Mouse (Mus musculus) forebrain, embryonic 13.5 days (tissue): ENCODE measurements around the gene Gm11492. TPM values are rescaled to one million over a fixed set of nuclear protein-coding genes. Genes with fewer than 3 reads are reported as not detected.

Experiments
- ATAC-seq: fragments of 200-750 bp; cut with Nextera tagmentation; 2 replicates; pipeline ENCODE4 v1.8.0; 2017
- H3K27ac ChIP-seq: fragments of 300-500 bp; sonication (generic); 2 replicates; pipeline ENCODE4 v1.5.1; 2015; ENCODE audit warnings: inconsistent platforms, mild to moderate bottlenecking, moderate library complexity
- H3K27me3 ChIP-seq: fragments of 300-500 bp; sonication (generic); 2 replicates; pipeline ENCODE4 v1.6.1; 2015; ENCODE audit warnings: mild to moderate bottlenecking, inconsistent platforms
- H3K36me3 ChIP-seq: fragments of 300-500 bp; sonication (generic); 2 replicates; pipeline ENCODE4 v1.6.1; 2015; ENCODE audit warnings: mild to moderate bottlenecking, inconsistent platforms; ENCODE audit not compliant: poor library complexity, severe bottlenecking
- H3K4me1 ChIP-seq: fragments of 300-500 bp; sonication (generic); 2 replicates; pipeline ENCODE4 v1.6.1; 2015; ENCODE audit warnings: inconsistent platforms
- H3K4me2 ChIP-seq: fragments of 300-500 bp; sonication (generic); 2 replicates; pipeline ENCODE4 v1.6.1; 2015; ENCODE audit warnings: inconsistent platforms, mild to moderate bottlenecking, moderate library complexity
- H3K4me3 ChIP-seq: fragments of 300-500 bp; sonication (generic); 2 replicates; pipeline ENCODE4 v1.5.1; 2015; ENCODE audit warnings: mild to moderate bottlenecking, inconsistent platforms
- H3K9ac ChIP-seq: fragments of 300-500 bp; sonication (generic); 2 replicates; pipeline ENCODE4 v1.6.1; 2015; ENCODE audit warnings: mild to moderate bottlenecking, inconsistent platforms
- H3K9me3 ChIP-seq: fragments of 300-500 bp; sonication (generic); replicated peaks from 2 replicates; pipeline ENCODE4 v1.6.1; 2016; ENCODE audit warnings: inconsistent platforms
- WGBS: fragments of 180-500 bp; shearing (Covaris S2); methylation state at CpG from one replicate; pipeline ENCODE4 v1.1.7; 2015; 5-methylcytosine and 5-hydroxymethylcytosine counted together
- polyA plus RNA-seq: library from polyadenylated mRNA; unstranded; fragments of >200 nt; fragmentation: Nextera tagmentation; extraction: Ambion mirVana; gene quantifications from 2 replicates; pipeline ENCODE4 v1.2.1, GENCODE M21; 2015

The Gm11492 gene
- polyA plus RNA-seq, 1 experiment from 2014 or later = not detected

- Histone ChIP-seq H3K36me3 (no peaks in the 10 kb centered on the region), H3K4me1 (no peaks in the 10 kb centered on the region), H3K9me3 (no peaks in the 10 kb centered on the region), H3K27ac (no peak overlapping the region), H3K4me2 (no peak overlapping the region), H3K4me3 (no peak overlapping the region), H3K27me3 (no peaks in the 10 kb centered on the region), H3K9ac (no peak overlapping the region)
- ATAC-seq = no peak
- 83% methylated on average over 6 of the region's 6 CpGs for WGBS
Measured at GRCm38 (mm10) chr11:87561208-87561607, 5.2 kb upstream of the Gm11492 start.

- H3K27me3 ChIP-seq = no peaks in the 10 kb centered on the region
- no peaks in the 10 kb centered on the region for H3K4me1 ChIP-seq
- H3K36me3 ChIP-seq = no peaks in the 10 kb centered on the region
- no peak for ATAC-seq
- H3K9me3 ChIP-seq = no peaks in the 10 kb centered on the region
- no peak within 1 kb of the TSS for H3K9ac ChIP-seq
- no peak within 1 kb of the TSS for H3K27ac ChIP-seq
- H3K4me2 ChIP-seq = no peak within 1 kb of the TSS
- WGBS = 85% methylated on average over 7 of the region's 7 CpGs
- no peak within 1 kb of the TSS for H3K4me3 ChIP-seq
Measured at GRCm38 (mm10) chr11:87568255-87568953, 2.0 kb downstream of the Gm11492 start, which contains the start of gene Sept4. TSS of gene Sept4 (plus strand) at chr11:87568903.

- Histone ChIP-seq H3K9me3 (no peaks in the 10 kb centered on the region), H3K27me3 (no peaks in the 10 kb centered on the region), H3K36me3 (no peaks in the 10 kb centered on the region), H3K27ac (no peak overlapping the region), H3K4me1 (no peaks in the 10 kb centered on the region), H3K9ac (no peak overlapping the region), H3K4me2 (no peak overlapping the region), H3K4me3 (no peak overlapping the region)
- WGBS = 77% methylated on average over 5 of the region's 5 CpGs
- ATAC-seq = no peak
Measured at GRCm38 (mm10) chr11:87570743-87571142, 4.3 kb downstream of the Gm11492 start.

- ATAC-seq = no peak
- Histone ChIP-seq H3K27me3 (0 out of 2 replicates have a peak, but pooled peaks cover under 1% of the 10 kb centered on the region), H3K4me1 (no peaks in the 10 kb centered on the region), H3K4me3 (no peak overlapping the region), H3K4me2 (no peak overlapping the region), H3K9ac (no peak overlapping the region), H3K27ac (no peak overlapping the region), H3K36me3 (no peaks in the 10 kb centered on the region), H3K9me3 (no peaks in the 10 kb centered on the region)
- 86% methylated on average over 1 of the region's 1 CpGs for WGBS
Measured at GRCm38 (mm10) chr11:87571361-87571950, 5.0 kb downstream of the Gm11492 start.

- H3K27ac ChIP-seq = no peak overlapping the region
- ATAC-seq = no peak
- no peak overlapping the region for H3K4me3 ChIP-seq
- H3K27me3 ChIP-seq = peaks cover 11% of the 10 kb centered on the region; the same call in 1 of the 2 replicates
- H3K4me1 ChIP-seq = peaks cover 13% of the 10 kb centered on the region
- H3K9ac ChIP-seq = no peak overlapping the region
- WGBS = 84% methylated on average over 7 of the region's 7 CpGs
- no peak overlapping the region for H3K4me2 ChIP-seq
- H3K36me3 ChIP-seq = no peaks in the 10 kb centered on the region
- no peaks in the 10 kb centered on the region for H3K9me3 ChIP-seq
Measured at GRCm38 (mm10) chr11:87573751-87574150, 7.3 kb downstream of the Gm11492 start.

- peaks cover 11% of the 10 kb centered on the region; the same call in 1 of the 2 replicates for H3K27me3 ChIP-seq
- H3K4me1 ChIP-seq = peaks cover 15% of the 10 kb centered on the region
- no peak overlapping the region for H3K9ac ChIP-seq
- no peak for ATAC-seq
- no peak overlapping the region for H3K4me3 ChIP-seq
- no peaks in the 10 kb centered on the region for H3K9me3 ChIP-seq
- WGBS = 81% methylated on average over 21 of the region's 21 CpGs
- H3K36me3 ChIP-seq = no peaks in the 10 kb centered on the region
- no peak overlapping the region for H3K27ac ChIP-seq
- H3K4me2 ChIP-seq = no peak overlapping the region
Measured at GRCm38 (mm10) chr11:87574520-87575180, 8.2 kb downstream of the Gm11492 start.

GRCm38 (mm10) chr11:87577601-87578248 is 11.3 kb downstream of the Gm11492 start:
- Histone ChIP-seq H3K4me3 (peak overlapping the region; percentile 51), H3K4me2 (peak overlapping the region; percentile 83), H3K9ac (peak overlapping the region; percentile 70), H3K36me3 (no peaks in the 10 kb centered on the region), H3K9me3 (no peaks in the 10 kb centered on the region), H3K27me3 (peaks cover 11% of the 10 kb centered on the region; the same call in 1 of the 2 replicates), H3K4me1 (peaks cover 15% of the 10 kb centered on the region), H3K27ac (no peak overlapping the region)
- 7% methylated on average over 6 of the region's 6 CpGs for WGBS
- ATAC-seq = no peak

GRCm38 (mm10) chr11:87578249-87578962 is 12.0 kb downstream of the Gm11492 start:
- peak; percentile 66 for ATAC-seq
- H3K27ac ChIP-seq = no peak overlapping the region; the same call in 1 of the 2 replicates
- H3K27me3 ChIP-seq = peaks cover 11% of the 10 kb centered on the region; the same call in 1 of the 2 replicates
- under 1% methylated on average over 40 of the region's 40 CpGs for WGBS
- peak overlapping the region; percentile 70 for H3K9ac ChIP-seq
- H3K4me2 ChIP-seq = peak overlapping the region; percentile 83
- peak overlapping the region; percentile 51 for H3K4me3 ChIP-seq
- H3K36me3 ChIP-seq = no peaks in the 10 kb centered on the region
- H3K4me1 ChIP-seq = peaks cover 15% of the 10 kb centered on the region
- H3K9me3 ChIP-seq = no peaks in the 10 kb centered on the region

- Histone ChIP-seq H3K4me1 (peaks cover 15% of the 10 kb centered on the region), H3K9me3 (no peaks in the 10 kb centered on the region), H3K27me3 (peaks cover 11% of the 10 kb centered on the region; the same call in 1 of the 2 replicates), H3K27ac (no peak overlapping the region; the same call in 1 of the 2 replicates), H3K4me3 (peak overlapping the region; percentile 51), H3K9ac (peak overlapping the region; percentile 70), H3K36me3 (no peaks in the 10 kb centered on the region), H3K4me2 (peak overlapping the region; percentile 83)
- WGBS = 12% methylated on average over 9 of the region's 10 CpGs
- peak; percentile 48 for ATAC-seq
Measured at GRCm38 (mm10) chr11:87578963-87579601, 12.6 kb downstream of the Gm11492 start.

GRCm38 (mm10) chr11:87579713-87580112 is 13.3 kb downstream of the Gm11492 start:
- peaks cover 15% of the 10 kb centered on the region for H3K4me1 ChIP-seq
- no peaks in the 10 kb centered on the region for H3K9me3 ChIP-seq
- H3K36me3 ChIP-seq = no peaks in the 10 kb centered on the region
- no peak overlapping the region for H3K9ac ChIP-seq
- no peak for ATAC-seq
- WGBS = 38% methylated on average over 1 of the region's 1 CpGs
- no peak overlapping the region for H3K4me3 ChIP-seq
- H3K27ac ChIP-seq = no peak overlapping the region
- peaks cover 11% of the 10 kb centered on the region; the same call in 1 of the 2 replicates for H3K27me3 ChIP-seq
- H3K4me2 ChIP-seq = no peak overlapping the region

GRCm38 (mm10) chr11:87580543-87581085 is 14.2 kb downstream of the Gm11492 start:
- Histone ChIP-seq H3K9ac (no peak overlapping the region), H3K27ac (no peak overlapping the region), H3K4me3 (no peak overlapping the region), H3K36me3 (no peaks in the 10 kb centered on the region), H3K9me3 (no peaks in the 10 kb centered on the region), H3K4me1 (peaks cover 15% of the 10 kb centered on the region), H3K4me2 (no peak overlapping the region), H3K27me3 (peaks cover 11% of the 10 kb centered on the region; the same call in 1 of the 2 replicates)
- 39% methylated on average over 10 of the region's 10 CpGs for WGBS
- ATAC-seq = no peak
